Mouse (Mus musculus) hindbrain, embryonic 11.5 days (tissue): ENCODE results near the gene 6820408C15Rik. TPM values are rescaled to one million over a fixed set of nuclear protein-coding genes. Genes with fewer than 3 reads are reported as not detected.
A peak's percentile ranks its signal among the peaks of the same experiment; 100 is the strongest.

ENCODE experiments used
- ATAC-seq: fragments of 200-750 bp; cut with Nextera tagmentation; 2 replicates; pipeline ENCODE4 v1.8.0; 2017; ENCODE audit warnings: mild to moderate bottlenecking, moderate TSS enrichment, moderate library complexity; ENCODE audit not compliant: low FRiP score
- DNase-seq: peaks from one replicate; pipeline ENCODE4 v3.0.0-alpha.2; 2015; ENCODE audit warnings: low spot score
- H3K27ac ChIP-seq: fragments of 300-500 bp; sonication (generic); 2 replicates; pipeline ENCODE4 v1.5.1; 2014; ENCODE audit warnings: mild to moderate bottlenecking, low read depth, low read length
- H3K27me3 ChIP-seq: fragments of 300-500 bp; sonication (generic); 2 replicates; pipeline ENCODE4 v1.6.1; 2014; ENCODE audit warnings: mild to moderate bottlenecking, low read length, moderate library complexity, mixed read lengths; ENCODE audit not compliant: control insufficient read depth, insufficient read depth
- H3K36me3 ChIP-seq: fragments of 300-500 bp; sonication (generic); 2 replicates; pipeline ENCODE4 v1.6.1; 2014; ENCODE audit warnings: mild to moderate bottlenecking, low read length, moderate library complexity, mixed read lengths; ENCODE audit not compliant: control insufficient read depth, insufficient read depth
- H3K4me1 ChIP-seq: fragments of 300-500 bp; sonication (generic); replicated peaks from 2 replicates; pipeline ENCODE4 v1.6.1; 2014; ENCODE audit warnings: low read length, mixed read lengths; ENCODE audit not compliant: control insufficient read depth, insufficient read depth
- H3K4me2 ChIP-seq: fragments of 300-500 bp; sonication (generic); replicated peaks from 2 replicates; pipeline ENCODE4 v1.6.1; 2014; ENCODE audit warnings: mild to moderate bottlenecking, low read depth, low read length
- H3K4me3 ChIP-seq: fragments of 300-500 bp; sonication (generic); 2 replicates; pipeline ENCODE4 v1.5.1; 2014; ENCODE audit warnings: low read depth, low read length
- H3K9ac ChIP-seq: fragments of 300-500 bp; sonication (generic); 2 replicates; pipeline ENCODE4 v1.6.1; 2014; ENCODE audit warnings: low read depth, low read length
- H3K9me3 ChIP-seq: fragments of 300-500 bp; sonication (generic); 2 replicates; pipeline ENCODE4 v1.6.1; 2016; ENCODE audit warnings: low read length; ENCODE audit not compliant: control insufficient read depth
- WGBS: fragments of 180-500 bp; shearing (Covaris S2); extraction: QIAGEN DNeasy Blood & Tissue Kit; methylation state at CpG from one replicate; pipeline ENCODE4 v1.1.7; 2014; 5-methylcytosine and 5-hydroxymethylcytosine counted together
- polyA plus RNA-seq: library from polyadenylated mRNA; unstranded; fragments of >200 nt; fragmentation: Nextera tagmentation; extraction: Ambion mirVana; gene quantifications from 2 replicates; pipeline ENCODE4 v1.2.1, GENCODE M21; 2014

Gene 6820408C15Rik
- polyA plus RNA-seq, 1 experiment from 2014 or later = 2.9 TPM

- Histone ChIP-seq H3K4me3 (no peak overlapping the region), H3K27me3 (no peaks in the 10 kb centered on the region), H3K9me3 (no peaks in the 10 kb centered on the region), H3K4me2 (no peak overlapping the region), H3K9ac (no peak overlapping the region), H3K36me3 (no peaks in the 10 kb centered on the region), H3K27ac (no peak overlapping the region), H3K4me1 (no peaks in the 10 kb centered on the region)
- WGBS = 84% methylated on average over 4 of the region's 4 CpGs
- DNase-seq = no peak
- ATAC-seq = no peak
These were observed 31.2 kb upstream of the 6820408C15Rik start for GRCm38 (mm10) chr2:152384191-152384590.

- DNase-seq (peak; percentile 66), ATAC-seq (no peak)
- H3K4me2 ChIP-seq = no peak overlapping the region
These were observed 22.6 kb upstream of the 6820408C15Rik start for GRCm38 (mm10) chr2:152392786-152393185.

GRCm38 (mm10) chr2:152393225-152394017 lies 22.0 kb upstream of the 6820408C15Rik start:
- Histone ChIP-seq H3K36me3 (no peaks in the 10 kb centered on the region), H3K9ac (no peak overlapping the region), H3K9me3 (no peaks in the 10 kb centered on the region), H3K27me3 (no peaks in the 10 kb centered on the region), H3K4me3 (no peak overlapping the region), H3K4me1 (peaks cover 9% of the 10 kb centered on the region; the same call in 1 of the 2 replicates), H3K4me2 (no peak overlapping the region; the same call in 1 of the 2 replicates), H3K27ac (no peak overlapping the region)
- no peak for ATAC-seq
- no peak for DNase-seq
- WGBS = 56% methylated on average over 9 of the region's 9 CpGs

More at GRCm38 (mm10) chr2:152392786-152393185, 22.6 kb upstream of the 6820408C15Rik start:
- Histone ChIP-seq H3K27ac (no peak overlapping the region), H3K4me3 (no peak overlapping the region), H3K27me3 (no peaks in the 10 kb centered on the region), H3K36me3 (no peaks in the 10 kb centered on the region), H3K9me3 (no peaks in the 10 kb centered on the region), H3K4me1 (peaks cover 9% of the 10 kb centered on the region; the same call in 1 of the 2 replicates), H3K9ac (no peak overlapping the region)
- whole genome bisulfite sequencing = 13% methylated on average over 3 of the region's 3 CpGs

GRCm38 (mm10) chr2:152395271-152395920 lies 20.0 kb upstream of the 6820408C15Rik start:
- peaks cover 9% of the 10 kb centered on the region; the same call in 1 of the 2 replicates for H3K4me1 ChIP-seq
- H3K9ac ChIP-seq = peak overlapping the region; percentile 96
- no peaks in the 10 kb centered on the region for H3K27me3 ChIP-seq
- H3K4me2 ChIP-seq = peak overlapping the region; percentile 87
- no peak for ATAC-seq
- peak overlapping the region; percentile 79 for H3K4me3 ChIP-seq
- 30% methylated on average over 13 of the region's 13 CpGs for WGBS
- H3K27ac ChIP-seq = 0 out of 2 replicates have a peak overlapping the region, but pooled peaks have one; percentile 24
- H3K36me3 ChIP-seq = no peaks in the 10 kb centered on the region
- no peaks in the 10 kb centered on the region for H3K9me3 ChIP-seq
- DNase-seq = no peak

- peaks cover 9% of the 10 kb centered on the region; the same call in 1 of the 2 replicates for H3K4me1 ChIP-seq
These were observed 19.0 kb upstream of the 6820408C15Rik start for GRCm38 (mm10) chr2:152396110-152397003.

GRCm38 (mm10) chr2:152397004-152397589 lies 18.3 kb upstream of the 6820408C15Rik start:
- Histone ChIP-seq H3K4me3 (peak overlapping the region; percentile 79), H3K27ac (peak overlapping the region; percentile 99), H3K9ac (peak overlapping the region; percentile 96), H3K9me3 (no peaks in the 10 kb centered on the region), H3K36me3 (no peaks in the 10 kb centered on the region), H3K4me2 (peak overlapping the region; percentile 87), H3K27me3 (no peaks in the 10 kb centered on the region), H3K4me1 (peaks cover 9% of the 10 kb centered on the region; the same call in 1 of the 2 replicates)
- DNase-seq (peak; percentile 83), ATAC-seq (peak; percentile 23)
- WGBS = under 1% methylated on average over 71 of the region's 77 CpGs

More at GRCm38 (mm10) chr2:152396110-152397003, 19.0 kb upstream of the 6820408C15Rik start:
- peak; percentile 96 for DNase-seq
- H3K36me3 ChIP-seq = no peaks in the 10 kb centered on the region
- no peaks in the 10 kb centered on the region for H3K27me3 ChIP-seq
- peak overlapping the region; percentile 96 for H3K9ac ChIP-seq
- peak overlapping the region; percentile 79 for H3K4me3 ChIP-seq
- peak; percentile 71 for ATAC-seq
- peak overlapping the region; percentile 99 for H3K27ac ChIP-seq
- H3K9me3 ChIP-seq = no peaks in the 10 kb centered on the region
- peak overlapping the region; percentile 87 for H3K4me2 ChIP-seq
- under 1% methylated on average over 45 of the region's 46 CpGs for WGBS

GRCm38 (mm10) chr2:152397680-152398435 lies 17.5 kb upstream of the 6820408C15Rik start, which contains the start of gene Sox12:
Gene Sox12 (minus strand): TSS chr2:152398063.
- Histone ChIP-seq H3K9me3 (no peaks in the 10 kb centered on the region), H3K4me1 (peaks cover 9% of the 10 kb centered on the region; the same call in 1 of the 2 replicates), H3K4me2 (peak within 1 kb of the TSS; percentile 87), H3K27me3 (no peaks in the 10 kb centered on the region), H3K9ac (peak within 1 kb of the TSS; percentile 96), H3K4me3 (peak within 1 kb of the TSS; percentile 79), H3K27ac (peak within 1 kb of the TSS; percentile 99), H3K36me3 (no peaks in the 10 kb centered on the region)
- peak; percentile 71 for ATAC-seq
- WGBS = under 1% methylated on average over 69 of the region's 104 CpGs
- DNase-seq = peak; percentile 98
